Mouse (Mus musculus) macrophage (primary cell): ENCODE measurements around the gene Dhcr7. TPM values are rescaled to one million over a fixed set of nuclear protein-coding genes. Genes with fewer than 3 reads are reported as not detected.

Source experiments
- H3K27ac ChIP-seq: fragments of 350-480 bp; formaldehyde crosslinking; 2 replicates; pipeline ENCODE4 v1.9.0; 2021
- H3K36me3 ChIP-seq: fragments of 350-480 bp; formaldehyde crosslinking; 2 replicates; pipeline ENCODE4 v1.9.0; 2021; ENCODE audit errors: inconsistent target
- H3K4me3 ChIP-seq: fragments of 350-480 bp; formaldehyde crosslinking; 2 replicates; pipeline ENCODE4 v1.9.0; 2021; ENCODE audit errors: inconsistent target
- H3K79me2 ChIP-seq: fragments of 350-480 bp; formaldehyde crosslinking; 2 replicates; pipeline ENCODE4 v1.9.0; 2021; ENCODE audit errors: inconsistent target
- WGBS: methylation state at CpG from one replicate; pipeline ENCODE4 v1.1.7; 2026; ENCODE audit warnings: inconsistent platforms; ENCODE audit not compliant: missing documents; 5-methylcytosine and 5-hydroxymethylcytosine counted together
- polyA plus RNA-seq: library from polyadenylated mRNA; stranded (reverse); fragments of 250-400 nt; gene quantifications from 3 replicates; pipeline ENCODE4 v1.2.4, GENCODE M21; 2018; ENCODE audit warnings: inconsistent platforms

The Dhcr7 gene
- polyA plus RNA-seq, 1 experiment from 2014 or later, result 16.3 TPM

DNA sequence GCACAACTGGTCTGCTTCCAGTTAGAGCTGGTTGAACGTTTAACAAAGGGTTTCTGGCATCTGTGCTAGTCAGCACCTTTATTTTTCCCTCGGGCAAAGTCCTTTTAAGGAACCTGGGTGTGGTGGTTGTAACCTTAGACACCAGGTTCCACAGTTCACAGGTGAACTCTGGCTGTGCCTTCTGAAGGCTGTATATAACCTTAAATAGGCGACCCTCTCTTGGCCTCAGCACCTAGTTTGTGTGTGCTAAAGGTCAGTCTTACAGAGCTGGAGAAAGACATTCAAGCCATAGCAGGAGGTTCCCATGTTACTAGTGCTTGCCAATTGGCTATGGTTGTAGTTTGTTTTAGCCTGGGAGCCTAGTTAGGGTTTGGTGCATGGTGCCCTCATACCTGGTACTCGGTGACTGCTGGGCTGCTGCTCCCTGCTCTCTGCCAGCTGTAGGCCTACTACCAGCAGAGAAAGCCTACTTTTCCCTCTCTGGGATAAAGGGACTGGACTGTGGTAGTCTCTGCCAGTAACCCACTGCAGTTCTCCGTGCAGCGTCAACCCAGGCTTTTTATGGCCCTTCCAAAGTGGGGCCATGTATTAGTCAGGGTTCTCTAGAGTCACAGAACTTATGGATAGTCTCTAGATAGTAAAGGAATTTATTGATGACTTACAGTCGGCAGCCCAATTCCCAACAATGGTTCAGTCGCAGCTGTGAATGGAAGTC is 26.0 kb downstream of the Dhcr7 start:
- no peak overlapping the region for H3K27ac ChIP-seq
- no peak overlapping the region for H3K4me3 ChIP-seq
- H3K36me3 ChIP-seq, result peaks cover 37% of the 10 kb centered on the region
- H3K79me2 ChIP-seq, result no peaks in the 10 kb centered on the region
- 95% methylated on average over 6 of the region's 8 CpGs for WGBS

DNA sequence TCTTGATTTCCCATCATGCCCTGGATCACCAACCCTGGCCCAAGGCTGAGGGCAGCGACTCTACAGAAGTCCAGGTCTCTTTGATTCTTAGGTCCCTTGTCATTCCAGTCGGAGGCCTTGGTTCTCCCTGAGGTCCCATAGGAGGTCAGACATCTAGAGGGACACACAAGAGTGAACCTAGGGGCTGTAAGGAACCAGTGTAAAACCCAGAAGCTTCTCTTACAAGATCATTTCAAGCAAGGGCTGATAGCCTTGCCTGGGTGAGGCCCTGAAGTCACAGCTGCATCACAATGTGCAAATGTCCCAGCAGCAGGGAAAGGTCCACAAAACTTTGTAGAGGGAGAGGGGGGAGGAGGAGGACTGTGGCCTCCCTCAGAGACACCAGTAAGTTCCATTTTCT is 43.6 kb downstream of the Dhcr7 start, which contains the start of gene Gm498:
Gene Gm498 (plus strand): TSS at position 301 of the 400 bp plus-strand sequence.
- WGBS, result 87% methylated on average over 2 of the region's 2 CpGs
- no peak within 1 kb of the TSS for H3K4me3 ChIP-seq
- no peaks in the 10 kb centered on the region for H3K36me3 ChIP-seq
- H3K27ac ChIP-seq, result no peak within 1 kb of the TSS
- H3K79me2 ChIP-seq, result no peaks in the 10 kb centered on the region

DNA sequence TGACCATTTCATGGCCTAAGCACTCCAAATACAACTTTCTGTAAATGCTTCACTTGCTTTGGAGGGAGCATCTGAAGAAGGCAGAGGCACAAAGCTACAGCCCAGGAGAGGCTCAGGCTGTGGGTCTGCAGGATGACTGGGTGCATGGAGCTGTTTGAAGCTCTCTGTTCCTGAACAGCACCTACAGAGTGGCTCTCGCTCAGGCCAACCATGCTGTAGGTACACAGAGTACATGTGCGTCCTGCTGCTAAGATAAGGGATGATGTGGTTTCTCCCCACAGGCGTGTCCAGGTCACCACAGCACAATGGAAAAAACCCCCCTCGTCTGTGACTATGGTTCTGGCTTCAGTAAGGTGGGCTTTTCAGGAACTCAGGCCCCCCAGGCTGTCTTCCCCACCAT is 45.9 kb downstream of the Dhcr7 start:
- Histone ChIP-seq H3K36me3 (no peaks in the 10 kb centered on the region), H3K4me3 (no peak overlapping the region), H3K79me2 (no peaks in the 10 kb centered on the region), H3K27ac (no peak overlapping the region)
- WGBS, result 71% methylated on average over 4 of the region's 4 CpGs

DNA sequence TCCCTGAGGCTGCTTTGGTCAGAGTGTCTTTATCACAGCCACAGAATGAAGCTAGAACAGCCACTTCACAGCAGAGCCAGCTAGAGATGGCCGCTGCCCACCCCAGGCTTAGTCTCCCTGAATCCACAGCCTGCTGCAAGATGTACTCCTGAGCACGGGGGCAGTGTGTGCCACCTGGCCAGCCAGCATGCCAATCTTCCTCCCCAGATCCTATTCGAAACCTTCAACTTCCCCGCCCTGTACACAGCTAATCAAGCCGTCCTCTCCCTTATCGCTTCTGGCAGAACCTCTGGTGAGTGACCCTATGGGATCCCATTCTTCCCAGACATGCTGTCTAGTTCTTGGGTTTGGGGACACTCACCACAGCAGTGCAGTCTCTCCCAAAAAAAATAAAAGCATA is 60.8 kb downstream of the Dhcr7 start:
- no peaks in the 10 kb centered on the region for H3K79me2 ChIP-seq
- WGBS, result 91% methylated on average over 6 of the region's 6 CpGs
- no peak overlapping the region for H3K27ac ChIP-seq
- H3K4me3 ChIP-seq, result no peak overlapping the region
- no peaks in the 10 kb centered on the region for H3K36me3 ChIP-seq

DNA sequence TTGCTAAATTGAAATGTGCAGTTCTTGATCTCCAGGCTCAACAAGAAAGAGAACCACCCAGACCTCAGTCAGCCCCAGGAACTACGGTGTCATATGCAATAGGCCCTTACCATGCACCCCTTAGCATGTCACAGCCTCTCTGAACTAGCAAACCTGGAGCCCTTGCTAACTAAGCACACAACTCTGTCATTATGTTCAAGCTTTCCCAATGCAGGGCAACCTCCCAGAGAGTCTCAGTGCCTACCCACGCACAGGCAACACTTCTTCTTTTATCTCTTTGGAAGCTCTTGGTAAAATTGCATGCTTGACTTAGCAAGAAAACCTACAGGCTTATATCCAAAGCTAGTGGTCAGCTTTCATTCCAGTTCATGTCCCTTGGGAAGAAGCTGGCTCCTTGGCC is 68.2 kb downstream of the Dhcr7 start:
- WGBS, result 90% methylated on average over 2 of the region's 2 CpGs
- Histone ChIP-seq H3K4me3 (no peak overlapping the region), H3K27ac (no peak overlapping the region), H3K36me3 (no peaks in the 10 kb centered on the region), H3K79me2 (no peaks in the 10 kb centered on the region)

DNA sequence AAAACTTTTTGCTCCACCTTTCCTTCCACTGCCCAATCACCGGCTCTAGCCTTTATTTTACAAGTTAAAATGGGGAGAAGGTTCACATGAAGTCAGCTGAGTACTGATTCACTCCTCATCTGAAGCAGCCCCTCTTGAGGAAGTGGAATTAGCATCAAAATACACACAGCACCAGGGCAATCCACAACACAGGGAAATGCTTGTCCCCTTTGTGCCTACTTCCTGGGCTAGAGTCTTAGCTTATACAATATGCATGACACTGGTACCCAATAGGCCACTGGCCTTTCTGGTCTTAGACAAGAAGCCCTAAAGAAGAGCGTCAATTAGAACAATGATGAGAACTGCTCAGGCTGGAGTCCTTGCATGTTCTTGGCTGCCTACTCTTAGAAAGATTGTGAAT is 69.4 kb downstream of the Dhcr7 start:
- Histone ChIP-seq H3K36me3 (no peaks in the 10 kb centered on the region), H3K27ac (no peak overlapping the region), H3K4me3 (no peak overlapping the region), H3K79me2 (no peaks in the 10 kb centered on the region)
- 69% methylated on average over 2 of the region's 2 CpGs for WGBS

Other genes with a start within 250 kb of the Dhcr7 start
- 22.1 to 22.6 TPM (median 22.5 TPM) in 3 replicates for gene Cars, start 223.1 kb upstream of the Dhcr7 start, polyA plus RNA-seq
- 5.9 to 10.7 TPM (median 10.6 TPM) in 3 replicates for gene Tnfrsf26, start 194.4 kb upstream of the Dhcr7 start, polyA plus RNA-seq
- 2.7 to 8.5 TPM (median 3.7 TPM) in 3 replicates for gene Tnfrsf22, start 173.5 kb upstream of the Dhcr7 start, polyA plus RNA-seq
- 11.0 to 17.9 TPM (median 11.0 TPM) in 3 replicates for gene Tnfrsf23, start 137.3 kb upstream of the Dhcr7 start, polyA plus RNA-seq
- 1.00 to 1.6 TPM (median 1.2 TPM) in 3 replicates for gene Osbpl5, start 66.2 kb upstream of the Dhcr7 start, polyA plus RNA-seq
- gene Mrgprg, start 56.2 kb upstream of the Dhcr7 start, polyA plus RNA-seq, result not detected in 3 replicates
- gene Mrgpre, start 38.6 kb upstream of the Dhcr7 start, polyA plus RNA-seq, result 3.9 to 5.1 TPM (median 4.2 TPM) in 3 replicates
- 2.6 to 5.3 TPM (median 4.6 TPM) in 3 replicates for gene Nadsyn1, start 296 bp upstream of the Dhcr7 start, polyA plus RNA-seq
- gene Gm498, start 43.7 kb downstream of the Dhcr7 start, polyA plus RNA-seq, result not detected in 3 replicates
- gene Shank2, start 178.8 kb downstream of the Dhcr7 start, polyA plus RNA-seq, result not detected in 3 replicates